Mouse (Mus musculus) brain, embryonic 18.5 days (tissue): ENCODE results near the gene Arhgap32.
"Not testable (repeated sequence)": the region's sequence is repeated elsewhere in the genome, so short reads cannot be mapped to it uniquely, and the experiment has no call there.

Source experiments
- DNase-seq: peaks from one replicate; pipeline ENCODE4 v3.0.0-alpha.2; 2012; ENCODE audit warnings: low read depth, low spot score

Arhgap32 gene

GRCm38 (mm10) chr9:32115786-32116185 lies at the start of gene Arhgap32:
Gene Arhgap32, plus strand, starts transcription at chr9:32116136.
- DNase-seq = no peak

- DNase-seq = no peak
Observed at GRCm38 (mm10) chr9:32072778-32073177, 43.2 kb upstream of the Arhgap32 start.

GRCm38 (mm10) chr9:32088106-32088776 lies 27.7 kb upstream of the Arhgap32 start:
- DNase-seq = no peak

- DNase-seq = no peak
Observed at GRCm38 (mm10) chr9:32088882-32089281, 27.1 kb upstream of the Arhgap32 start.

- DNase-seq = no peak
Observed at GRCm38 (mm10) chr9:32093456-32093855, 22.5 kb upstream of the Arhgap32 start.

- DNase-seq = no peak
Observed at GRCm38 (mm10) chr9:32094351-32095120, 21.4 kb upstream of the Arhgap32 start.

GRCm38 (mm10) chr9:32095511-32095910 lies 20.4 kb upstream of the Arhgap32 start:
- no peak for DNase-seq

GRCm38 (mm10) chr9:32096541-32096940 lies 19.4 kb upstream of the Arhgap32 start:
- DNase-seq = no peak

- no peak for DNase-seq
Observed at GRCm38 (mm10) chr9:32097123-32097522, 18.8 kb upstream of the Arhgap32 start.

- no peak for DNase-seq
Observed at GRCm38 (mm10) chr9:32098425-32099155, 17.3 kb upstream of the Arhgap32 start.

GRCm38 (mm10) chr9:32100561-32100960 lies 15.4 kb upstream of the Arhgap32 start:
- DNase-seq = no peak

- DNase-seq = no peak
Observed at GRCm38 (mm10) chr9:32101488-32101887, 14.4 kb upstream of the Arhgap32 start.

GRCm38 (mm10) chr9:32104670-32105069 lies 11.3 kb upstream of the Arhgap32 start:
- no peak for DNase-seq

- DNase-seq = no peak
Observed at GRCm38 (mm10) chr9:32110376-32110775, 5.6 kb upstream of the Arhgap32 start.

GRCm38 (mm10) chr9:32116272-32116671 lies 336 bp downstream of the Arhgap32 start:
- DNase-seq = no peak

- no peak for DNase-seq
Observed at GRCm38 (mm10) chr9:32117876-32118275, 1.9 kb downstream of the Arhgap32 start.

- DNase-seq = no peak
Observed at GRCm38 (mm10) chr9:32118433-32118832, 2.5 kb downstream of the Arhgap32 start.

GRCm38 (mm10) chr9:32119586-32119985 lies 3.6 kb downstream of the Arhgap32 start:
- DNase-seq = no peak

GRCm38 (mm10) chr9:32120162-32120561 lies 4.2 kb downstream of the Arhgap32 start:
- DNase-seq = no peak

- DNase-seq = not testable (repeated sequence)
Observed at GRCm38 (mm10) chr9:32121271-32121670, 5.3 kb downstream of the Arhgap32 start.

- DNase-seq = no peak
Observed at GRCm38 (mm10) chr9:32136195-32136594, 20.3 kb downstream of the Arhgap32 start.

GRCm38 (mm10) chr9:32136680-32137295 lies 20.9 kb downstream of the Arhgap32 start:
- no peak for DNase-seq
